Mouse (Mus musculus): ENCODE measurements around the gene Top2a. TPM values are rescaled to one million over a fixed set of nuclear protein-coding genes. Genes with fewer than 3 reads are reported as not detected.

Top2a gene
- polyA plus RNA-seq, 2 experiments from 2014 or later: 39.6 to 58.8 TPM

- ATAC-seq: peak; percentile 28
These were observed 78.9 kb downstream of the Top2a start for GRCm38 (mm10) chr11:98944897-98945604.

- peak; percentile 5 for ATAC-seq
These were observed 80.1 kb downstream of the Top2a start for GRCm38 (mm10) chr11:98943741-98944461.

Other genes with a start within 250 kb of the Top2a start
- 10 to 100 TPM in 1 of 2 experiments, 1 to 10 TPM in 1; 4.9 to 12.3 TPM for gene Nr1d1, start 248.9 kb downstream of the Top2a start, polyA plus RNA-seq (2017; shearing (Covaris generic))
- 10 to 100 TPM; 22.3 to 24.8 TPM for gene Msl1, start 228.7 kb downstream of the Top2a start, polyA plus RNA-seq (2017; shearing (Covaris generic))
- gene Casc3, start 219.3 kb downstream of the Top2a start, polyA plus RNA-seq (2017; shearing (Covaris generic)): 10 to 100 TPM; 13.6 to 14.5 TPM
- under 1 TPM in 1 of 2 experiments, not detected in 1; 0.48 TPM for gene Rapgefl1, start 187.4 kb downstream of the Top2a start, polyA plus RNA-seq (2017; shearing (Covaris generic))
- gene Wipf2, start 160.6 kb downstream of the Top2a start, polyA plus RNA-seq (2017; shearing (Covaris generic)): 10 to 100 TPM; 13.5 to 13.9 TPM
- 1 to 10 TPM; 4.1 to 8.5 TPM for gene Cdc6, start 116.4 kb downstream of the Top2a start, polyA plus RNA-seq (2017; shearing (Covaris generic))
- 1 to 10 TPM; 8.6 to 8.9 TPM for gene Rara, start 96.4 kb downstream of the Top2a start, polyA plus RNA-seq (2017; shearing (Covaris generic))
- not detected for gene Gjd3, start 41.2 kb downstream of the Top2a start, polyA plus RNA-seq (2017; shearing (Covaris generic))
- 10 to 100 TPM; 12.6 to 20.7 TPM for gene Igfbp4, start 17.1 kb upstream of the Top2a start, polyA plus RNA-seq (2017; shearing (Covaris generic))
- under 1 TPM in 1 of 2 experiments, not detected in 1; 0.35 TPM for gene Tns4, start 65.1 kb upstream of the Top2a start, polyA plus RNA-seq (2017; shearing (Covaris generic))
- 100 to 1,000 TPM; 277 to 361 TPM for gene Ccr7, start 130.9 kb upstream of the Top2a start, polyA plus RNA-seq (2017; shearing (Covaris generic))
- gene Smarce1, start 206.8 kb upstream of the Top2a start, polyA plus RNA-seq (2017; shearing (Covaris generic)): 100 to 1,000 TPM; 179 to 201 TPM
- gene Krt222, start 219.9 kb upstream of the Top2a start, polyA plus RNA-seq (2017; shearing (Covaris generic)): 1 to 10 TPM; 1.4 to 2.1 TPM

Data from CD4-positive, CD25-positive, alpha-beta regulatory T cell, adult 4 months (primary cell).